Comparison of ENCODE assay signal across 22 mouse cellular contexts in the genomic region with DNA sequence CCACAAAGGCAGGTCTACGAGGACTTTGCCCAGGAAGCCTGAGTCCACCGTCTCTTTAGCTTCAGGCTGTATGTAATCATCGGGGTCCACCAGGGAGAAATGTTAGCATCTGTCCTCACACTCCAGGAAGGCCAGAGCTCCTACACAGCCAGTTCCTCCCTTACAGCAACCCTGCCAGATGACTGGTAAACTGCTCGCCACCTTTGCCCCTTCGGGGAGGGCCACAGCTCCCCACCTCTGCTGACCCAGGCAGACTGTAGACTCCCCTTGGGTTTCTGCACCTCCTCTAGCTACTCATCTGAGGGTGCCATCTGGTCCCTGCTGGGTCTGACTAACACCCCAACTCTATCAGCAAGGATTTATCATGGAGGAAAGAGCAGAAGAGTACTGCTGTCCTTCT. TPM values are rescaled to one million over a fixed set of nuclear protein-coding genes. Genes with fewer than 3 reads are reported as not detected.
DNase-seq lines count a peak whose midpoint lies in the region; ATAC-seq and TF ChIP-seq lines count a peak whose summit lies in the region.
"Had no signal": no experiment of that assay in that cellular context is flagged by ENCODE, and none has a peak within 500 bp of the region (broad histone marks: within the 10 kb centered on the region; RNA-seq: fewer than 3 reads in every experiment).

No protein-coding gene starts in this region.

- H3K9me3 ChIP-seq in hindbrain, postnatal 0 days (ENCODE audit: low read length): no peaks in the 10 kb centered on the region
- H3K9me3 ChIP-seq in hindbrain, embryonic 14.5 days (ENCODE audit: control insufficient read depth, low read length): no peaks in the 10 kb centered on the region
- no peaks in the 10 kb centered on the region for H3K9me3 ChIP-seq in liver, embryonic 11.5 days (ENCODE audit: control insufficient read depth, low read length)
- H3K9me3 ChIP-seq: forebrain, embryonic 13.5 days; heart, embryonic 15.5 days; lung, embryonic 15.5 days; midbrain, embryonic 10.5 days; neural tube, embryonic 13.5 days had no signal

- WGBS in hindbrain, postnatal 0 days: 66% methylated on average over 5 of the region's 5 CpGs
- 77% methylated on average over 5 of the region's 5 CpGs for WGBS in hindbrain, embryonic 14.5 days
- 34% methylated on average over 5 of the region's 5 CpGs for WGBS in liver, adult 2 months
- whole genome bisulfite sequencing in liver, embryonic 11.5 days: 77% methylated on average over 5 of the region's 5 CpGs

- TF ChIP-seq POLR2A in liver, adult 2 months (IDR thresholded peaks at IDR 0.05; ENCODE audit: extremely low read depth, insufficient read depth, low read length): no peak

- peaks cover 5% of the 10 kb centered on the region; the same call in 1 of the 2 replicates for H3K4me1 ChIP-seq in hindbrain, postnatal 0 days (ENCODE audit: insufficient read depth, low read length)
- H3K4me1 ChIP-seq in hindbrain, embryonic 14.5 days (replicated peaks; ENCODE audit: control insufficient read depth, insufficient read depth, low read length): no peaks in the 10 kb centered on the region
- H3K4me1 ChIP-seq in liver, adult 2 months (ENCODE audit: control insufficient read depth, insufficient read depth, low read length): peaks cover 28% of the 10 kb centered on the region
- H3K4me1 ChIP-seq in liver, embryonic 11.5 days (replicated peaks; ENCODE audit: control insufficient read depth, insufficient read depth, low read length): peaks cover 21% of the 10 kb centered on the region
- H3K4me1 ChIP-seq: forebrain, embryonic 13.5 days; heart, embryonic 15.5 days; lung, embryonic 15.5 days had no signal

- H3K79me2 ChIP-seq in liver, adult 2 months (ENCODE audit: control insufficient read depth, insufficient read depth, low read length): peaks cover 6% of the 10 kb centered on the region; the same call in 1 of the 2 replicates

- no peak overlapping the region for H3K9ac ChIP-seq in hindbrain, postnatal 0 days (replicated peaks; ENCODE audit: low read length)
- no peak overlapping the region for H3K9ac ChIP-seq in hindbrain, embryonic 14.5 days
- no peak overlapping the region for H3K9ac ChIP-seq in liver, adult 2 months (ENCODE audit: low read depth, low read length)
- no peak overlapping the region for H3K9ac ChIP-seq in liver, embryonic 11.5 days (ENCODE audit: low read depth, low read length)
- H3K9ac ChIP-seq: forebrain, embryonic 13.5 days; heart, embryonic 15.5 days; lung, embryonic 15.5 days; neural tube, embryonic 13.5 days had no signal

- H3K27ac ChIP-seq in hindbrain, postnatal 0 days: 0 out of 2 replicates have a peak overlapping the region, but pooled peaks have one; percentile 15
- H3K27ac ChIP-seq in hindbrain, embryonic 14.5 days: no peak overlapping the region
- peak overlapping the region; percentile 47 for H3K27ac ChIP-seq in liver, adult 2 months (replicated peaks; ENCODE audit: insufficient read depth, low read depth, low read length)
- peak overlapping the region; percentile 39; the same call in 1 of the 2 replicates for H3K27ac ChIP-seq in liver, embryonic 11.5 days (ENCODE audit: low read depth, low read length)
- H3K27ac ChIP-seq: forebrain, embryonic 13.5 days; heart, embryonic 15.5 days; lung, embryonic 15.5 days; macrophage; midbrain, embryonic 10.5 days; neural tube, embryonic 13.5 days had no signal

- no peak for TF ChIP-seq CTCF in hindbrain, postnatal 0 days (IDR thresholded peaks at IDR 0.05; ENCODE audit: low read depth)
- TF ChIP-seq CTCF in liver, adult 2 months (IDR thresholded peaks at IDR 0.05; ENCODE audit: low read depth, low read length): no peak

- H3K4me3 ChIP-seq in hindbrain, postnatal 0 days (ENCODE audit: low read length): no peak overlapping the region
- H3K4me3 ChIP-seq in hindbrain, embryonic 14.5 days (replicated peaks; ENCODE audit: low read length): no peak overlapping the region
- H3K4me3 ChIP-seq in liver, adult 2 months (ENCODE audit: insufficient read depth, low read depth, low read length): no peak overlapping the region
- no peak overlapping the region for H3K4me3 ChIP-seq in liver, embryonic 11.5 days (ENCODE audit: low read depth, low read length)
- H3K4me3 ChIP-seq: forebrain, embryonic 13.5 days; heart, embryonic 15.5 days; lung, embryonic 15.5 days; midbrain, embryonic 10.5 days; myocyte; neural tube, embryonic 13.5 days had no signal

- no peaks in the 10 kb centered on the region for H3K27me3 ChIP-seq in hindbrain, postnatal 0 days (ENCODE audit: insufficient read depth, low read length)
- no peaks in the 10 kb centered on the region for H3K27me3 ChIP-seq in hindbrain, embryonic 14.5 days (ENCODE audit: control insufficient read depth, insufficient read depth, low read length)
- no peaks in the 10 kb centered on the region for H3K27me3 ChIP-seq in liver, adult 2 months (ENCODE audit: control insufficient read depth, insufficient read depth, low read length)
- no peaks in the 10 kb centered on the region for H3K27me3 ChIP-seq in liver, embryonic 11.5 days (replicated peaks; ENCODE audit: control insufficient read depth, insufficient read depth, low read length)
- H3K27me3 ChIP-seq: forebrain, embryonic 13.5 days; heart, embryonic 15.5 days; lung, embryonic 15.5 days; neural tube, embryonic 13.5 days had no signal

- ATAC-seq in hindbrain, postnatal 0 days: no peak
- ATAC-seq in hindbrain, embryonic 14.5 days (ENCODE audit: low FRiP score): no peak
- ATAC-seq in liver, embryonic 11.5 days (replicated peaks; ENCODE audit: low FRiP score): no peak
- ATAC-seq: forebrain, embryonic 13.5 days; inflammation-experienced regulatory T-cells, adult 6 months; midbrain, embryonic 16.5 days had no signal

- H3K36me3 ChIP-seq in hindbrain, postnatal 0 days (ENCODE audit: insufficient read depth, low read length): no peaks in the 10 kb centered on the region
- peaks cover 29% of the 10 kb centered on the region for H3K36me3 ChIP-seq in hindbrain, embryonic 14.5 days (replicated peaks; ENCODE audit: control insufficient read depth, insufficient read depth)
- peaks cover 20% of the 10 kb centered on the region for H3K36me3 ChIP-seq in liver, adult 2 months (ENCODE audit: control insufficient read depth, insufficient read depth, low read length)
- no peaks in the 10 kb centered on the region for H3K36me3 ChIP-seq in liver, embryonic 11.5 days (ENCODE audit: control insufficient read depth, insufficient read depth, low read length)
- H3K36me3 ChIP-seq: heart, embryonic 15.5 days had no signal

- H3K4me2 ChIP-seq in hindbrain, postnatal 0 days (ENCODE audit: low read depth, low read length): no peak overlapping the region
- H3K4me2 ChIP-seq in hindbrain, embryonic 14.5 days (replicated peaks): no peak overlapping the region
- no peak overlapping the region for H3K4me2 ChIP-seq in liver, embryonic 11.5 days
- H3K4me2 ChIP-seq: forebrain, embryonic 13.5 days; heart, embryonic 15.5 days; lung, embryonic 15.5 days; neural tube, embryonic 13.5 days had no signal

- DNase-seq in hindbrain, postnatal 0 days (ENCODE audit: low spot score): no peak
- DNase-seq in hindbrain, embryonic 14.5 days (ENCODE audit: low spot score): no peak
- DNase-seq in liver, adult 2 months (ENCODE audit: extremely low read depth, low read depth, low spot score): peak; percentile 66
- no peak for DNase-seq in liver
- DNase-seq in liver, embryonic 11.5 days (ENCODE audit: low spot score): no peak
- peak; percentile 44 for DNase-seq in yolk sac, embryonic 10.5 days (ENCODE audit: low spot score)
- no peak for DNase-seq in ovary, postnatal 36 days (ENCODE audit: low spot score)
- no peak for DNase-seq in lung, postnatal 25 days (ENCODE audit: low spot score)
- DNase-seq: adrenal gland, postnatal 25 days; cerebellum, adult 9-10 months; gastrocnemius, postnatal 36 days; heart, postnatal 4 days; thymus, adult 18-20 months had no signal

RNA-seq across cellular contexts. Expression of gene Ern1, which starts 42.1 kb away (rescaled TPM):
- total RNA-seq in hindbrain, postnatal 0 days (2014; rRNA removed): 8.0 and 11.6 TPM in 2 replicates
- 3.0 and 3.4 TPM in 2 replicates for polyA plus RNA-seq in hindbrain, postnatal 0 days (2015; fragmentation: Nextera tagmentation; extraction: Ambion mirVana)
- 5.0 and 7.2 TPM in 2 replicates for polyA plus RNA-seq in hindbrain, embryonic 14.5 days (2014; fragmentation: Nextera tagmentation; extraction: Ambion mirVana)
- total RNA-seq in liver, adult 2 months (2014; rRNA removed): 18.2 and 24.1 TPM in 2 replicates
- polyA plus RNA-seq in liver, adult 2 months (2012; rRNA removed): 36.3 and 52.8 TPM in 2 replicates
- 6.3 and 7.5 TPM in 2 replicates for polyA plus RNA-seq in liver, embryonic 11.5 days (2014; fragmentation: Nextera tagmentation; extraction: Ambion mirVana)

Comparison
In these comparisons a context has a peak if more than half of its experiments do, and no peak if none do; other contexts are left out.
1. DNase-seq: peak in liver, adult 2 months (single experiment) and yolk sac, embryonic 10.5 days (single experiment); none in hindbrain, postnatal 0 days (single experiment), hindbrain, embryonic 14.5 days (single experiment), liver (single experiment), liver, embryonic 11.5 days (single experiment), ovary, postnatal 36 days (single experiment) and lung, postnatal 25 days (single experiment).